Mouse (Mus musculus) lung, postnatal 0 days (tissue): ENCODE measurements at regions not wholly inside any gene's neighbourhood (a gene's known extent, or its start where the extent isn't known, plus 50 kb on each side); places are given as distances from the start of the nearest gene placed in this dataset.

ENCODE experiments used
- CTCF ChIP-seq: IDR thresholded peaks from 2 replicates; pipeline ENCODE4 v1.5.1; 2016; ENCODE audit warnings: antibody characterized with exemption, mild to moderate bottlenecking
- EP300 ChIP-seq: IDR thresholded peaks from 2 replicates; pipeline ENCODE4 v1.6.1; 2016; ENCODE audit warnings: antibody characterized with exemption, mild to moderate bottlenecking, control low read depth

GRCm38 (mm10) chr15:62646476-62647168 lies 1198.4 kb downstream of the Gsdmc2 start:
- TF ChIP-seq EP300 = no peak
- no peak for TF ChIP-seq CTCF
